Mouse (Mus musculus): ENCODE data around the gene Carmil1. TPM values are rescaled to one million over a fixed set of nuclear protein-coding genes. Genes with fewer than 3 reads are reported as not detected.

The Carmil1 gene
- total and polyA plus RNA-seq, 2 experiments from 2014 or later = 40.7 to 56.8 TPM

DNA sequence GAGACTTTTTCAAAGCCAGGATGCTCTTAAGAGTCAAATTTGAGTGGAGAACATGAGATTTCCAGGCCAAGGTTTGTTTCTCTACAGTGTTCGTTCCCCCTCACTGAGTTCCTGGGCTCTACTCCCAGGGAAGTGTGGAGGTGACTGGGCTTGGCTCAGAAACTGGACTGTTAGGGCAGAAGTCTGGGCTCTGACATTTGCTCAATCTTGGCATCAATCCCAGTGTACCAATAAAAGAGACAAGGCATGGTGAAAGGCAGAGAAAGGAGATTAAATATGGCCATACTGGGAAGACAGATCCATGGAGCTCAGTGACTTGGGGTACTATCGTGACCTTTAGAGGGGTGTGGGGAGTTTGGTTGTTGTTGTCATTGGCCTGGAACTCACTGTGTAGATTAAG, 6.8 kb upstream of the Carmil1 start:
- no peak for TF ChIP-seq CTCF (IDR thresholded peaks at IDR 0.05)
- Histone ChIP-seq H3K9me3 (ENCODE audit: low read length) (no peaks in the 10 kb centered on the region), H3K27ac (ENCODE audit: low read depth, low read length) (no peak overlapping the region), H3K4me1 (ENCODE audit: insufficient read depth, low read length) (no peaks in the 10 kb centered on the region), H3K27me3 (ENCODE audit: insufficient read depth, low read length) (no peaks in the 10 kb centered on the region), H3K4me3 (ENCODE audit: low read depth, low read length) (no peak overlapping the region), H3K4me2 (ENCODE audit: low read depth, low read length, poor library complexity, severe bottlenecking) (no peak overlapping the region), H3K9ac (replicated peaks; ENCODE audit: low read length, poor library complexity, severe bottlenecking) (no peak overlapping the region), H3K36me3 (ENCODE audit: insufficient read depth, low read length) (no peaks in the 10 kb centered on the region)
- no peak for ATAC-seq (ENCODE audit: low FRiP score)
- peak; percentile 19 for DNase-seq (ENCODE audit: low spot score)
- 85% methylated on average over 2 of the region's 2 CpGs for WGBS

DNA sequence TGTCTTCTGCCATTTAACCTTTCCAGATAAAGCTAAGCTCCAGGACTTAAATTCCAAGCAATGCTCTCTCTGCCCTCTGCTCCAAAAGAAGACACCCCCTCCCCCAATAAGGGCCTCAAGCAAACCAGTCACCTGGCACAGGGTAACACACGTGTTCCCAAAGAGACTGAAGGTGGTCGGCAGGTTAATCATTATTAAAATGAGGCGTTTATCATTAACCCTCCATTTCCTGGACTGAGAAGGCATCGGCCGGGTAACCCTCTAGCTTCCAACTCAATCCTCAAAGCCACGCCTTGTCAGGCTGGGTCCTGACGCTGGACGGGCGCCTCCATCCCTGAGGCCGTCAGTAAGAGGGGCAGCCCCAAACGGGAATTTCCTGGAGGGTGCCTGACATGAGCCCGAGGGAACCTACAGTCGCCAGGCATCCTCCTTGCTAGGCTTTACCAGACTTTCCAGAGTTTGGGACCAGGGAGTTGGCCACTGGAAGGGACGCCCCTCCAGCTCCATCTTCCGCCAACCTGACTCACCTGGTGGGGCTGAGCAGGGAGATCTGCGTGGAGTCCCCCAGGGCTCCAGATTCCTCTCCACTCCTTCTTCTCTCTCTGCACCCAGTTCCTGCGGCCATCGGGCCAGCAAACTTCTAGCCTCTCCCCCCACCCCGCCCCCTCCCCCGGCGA, 695 bp downstream of the Carmil1 start:
- Histone ChIP-seq H3K9me3 (ENCODE audit: low read length) (no peaks in the 10 kb centered on the region), H3K27me3 (ENCODE audit: insufficient read depth, low read length) (no peaks in the 10 kb centered on the region), H3K27ac (ENCODE audit: low read depth, low read length) (no peak overlapping the region), H3K4me2 (ENCODE audit: low read depth, low read length, poor library complexity, severe bottlenecking) (peak overlapping the region; percentile 94), H3K36me3 (ENCODE audit: insufficient read depth, low read length) (no peaks in the 10 kb centered on the region), H3K9ac (replicated peaks; ENCODE audit: low read length, poor library complexity, severe bottlenecking) (peak overlapping the region; percentile 92), H3K4me3 (ENCODE audit: low read depth, low read length) (peak overlapping the region; percentile 82), H3K4me1 (ENCODE audit: insufficient read depth, low read length) (peaks cover 9% of the 10 kb centered on the region; the same call in 1 of the 2 replicates)
- DNase-seq (ENCODE audit: low spot score) (no peak), ATAC-seq (ENCODE audit: low FRiP score) (no peak)
- no peak for TF ChIP-seq CTCF (IDR thresholded peaks at IDR 0.05)
- 1% methylated on average over 21 of the region's 21 CpGs for WGBS

DNA sequence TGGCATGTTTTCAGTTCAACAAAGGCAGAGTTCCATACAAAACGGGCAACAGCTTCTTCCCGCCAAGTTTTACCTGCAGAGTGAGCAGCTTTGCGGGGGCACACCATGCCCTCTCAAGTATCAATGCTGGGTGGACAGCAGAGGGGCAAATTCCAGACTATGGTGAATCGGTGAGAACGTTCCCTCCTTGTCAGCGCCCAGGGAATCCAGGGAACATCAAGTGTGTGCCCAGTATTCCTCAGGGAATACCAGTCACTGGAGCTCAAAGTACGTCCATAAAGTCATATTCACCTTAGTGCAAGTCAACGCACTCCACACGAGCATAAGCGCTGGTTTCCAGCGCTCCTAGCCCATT, 1.2 kb downstream of the Carmil1 start:
- Histone ChIP-seq H3K9me3 (ENCODE audit: low read length) (no peaks in the 10 kb centered on the region), H3K4me3 (ENCODE audit: low read depth, low read length) (peak overlapping the region; percentile 82), H3K27ac (ENCODE audit: low read depth, low read length) (no peak overlapping the region), H3K9ac (replicated peaks; ENCODE audit: low read length, poor library complexity, severe bottlenecking) (peak overlapping the region; percentile 92; the same call in 1 of the 2 replicates), H3K4me1 (ENCODE audit: insufficient read depth, low read length) (peaks cover 9% of the 10 kb centered on the region; the same call in 1 of the 2 replicates), H3K4me2 (ENCODE audit: low read depth, low read length, poor library complexity, severe bottlenecking) (peak overlapping the region; percentile 94), H3K36me3 (ENCODE audit: insufficient read depth, low read length) (no peaks in the 10 kb centered on the region), H3K27me3 (ENCODE audit: insufficient read depth, low read length) (no peaks in the 10 kb centered on the region)
- ATAC-seq (ENCODE audit: low FRiP score) = no peak
- no peak for TF ChIP-seq CTCF (IDR thresholded peaks at IDR 0.05)
- WGBS = 47% methylated on average over 11 of the region's 11 CpGs
- no peak for DNase-seq (ENCODE audit: low spot score)

DNA sequence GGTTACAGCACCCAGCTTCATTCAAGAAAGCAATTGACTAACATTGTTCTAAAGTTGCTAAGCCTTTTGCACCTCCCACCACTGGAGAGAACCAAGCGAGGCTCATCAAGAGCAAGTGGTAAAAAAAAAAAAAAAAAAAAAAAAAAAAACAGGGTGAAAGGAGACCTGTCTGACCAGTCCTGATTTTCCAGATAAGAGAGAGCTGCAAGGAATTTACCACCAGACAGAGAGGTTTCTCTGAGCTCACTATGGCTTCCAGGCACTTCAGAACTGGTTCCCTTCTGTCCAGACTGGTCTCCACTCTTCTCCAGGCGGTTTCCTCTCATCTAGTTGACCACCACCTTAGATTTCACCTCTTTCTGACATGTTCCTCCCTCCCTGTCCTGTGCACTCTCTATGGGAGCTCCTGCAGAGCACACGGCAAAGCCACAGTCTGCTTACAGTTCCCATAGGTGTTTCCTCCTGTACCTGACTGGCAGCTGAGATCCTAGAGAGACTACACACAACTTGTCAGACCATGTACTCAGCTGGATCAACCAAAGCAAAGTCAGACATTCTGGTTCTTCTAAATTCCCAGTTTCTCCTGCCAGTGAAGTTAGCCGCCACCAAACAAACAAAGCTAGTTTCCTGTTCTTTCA, 7.7 kb downstream of the Carmil1 start:
- no peak overlapping the region for H3K4me3 ChIP-seq (ENCODE audit: low read depth, low read length)
- H3K27me3 ChIP-seq (ENCODE audit: insufficient read depth, low read length) = no peaks in the 10 kb centered on the region
- H3K9ac ChIP-seq (replicated peaks; ENCODE audit: low read length, poor library complexity, severe bottlenecking) = no peak overlapping the region
- ATAC-seq (ENCODE audit: low FRiP score) (no peak), DNase-seq (ENCODE audit: low spot score) (no peak)
- H3K27ac ChIP-seq (ENCODE audit: low read depth, low read length) = no peak overlapping the region
- no peaks in the 10 kb centered on the region for H3K36me3 ChIP-seq (ENCODE audit: insufficient read depth, low read length)
- no peak for TF ChIP-seq CTCF (IDR thresholded peaks at IDR 0.05)
- H3K4me1 ChIP-seq (ENCODE audit: insufficient read depth, low read length) = no peaks in the 10 kb centered on the region; the same call in 1 of the 2 replicates
- WGBS = 80% methylated on average over 4 of the region's 4 CpGs
- no peak overlapping the region for H3K4me2 ChIP-seq (ENCODE audit: low read depth, low read length, poor library complexity, severe bottlenecking)
- no peaks in the 10 kb centered on the region for H3K9me3 ChIP-seq (ENCODE audit: low read length)

DNA sequence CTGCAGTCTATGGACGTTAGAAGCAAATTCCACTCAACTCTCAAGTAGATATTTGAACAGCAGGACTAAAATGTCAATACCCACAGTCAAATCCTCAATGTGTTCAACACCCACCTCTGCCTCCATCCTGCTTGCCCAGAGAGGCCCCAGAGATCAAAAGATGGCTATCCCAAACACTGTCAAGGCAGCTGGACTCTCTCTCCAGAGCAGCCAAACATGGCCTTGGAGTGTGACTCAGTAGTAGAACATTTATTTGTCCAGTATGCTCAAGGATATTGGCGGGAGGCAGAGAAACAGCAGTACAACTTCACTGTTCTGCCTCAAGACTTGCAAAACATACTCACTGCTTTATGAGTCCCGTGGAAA, 11.5 kb downstream of the Carmil1 start:
- H3K9me3 ChIP-seq (ENCODE audit: low read length) = no peaks in the 10 kb centered on the region
- no peak for TF ChIP-seq CTCF (IDR thresholded peaks at IDR 0.05)
- H3K4me1 ChIP-seq (ENCODE audit: insufficient read depth, low read length) = no peaks in the 10 kb centered on the region; the same call in 1 of the 2 replicates
- H3K27me3 ChIP-seq (ENCODE audit: insufficient read depth, low read length) = no peaks in the 10 kb centered on the region
- H3K4me2 ChIP-seq (ENCODE audit: low read depth, low read length, poor library complexity, severe bottlenecking) = no peak overlapping the region
- H3K27ac ChIP-seq (ENCODE audit: low read depth, low read length) = no peak overlapping the region; the same call in 1 of the 2 replicates
- H3K36me3 ChIP-seq (ENCODE audit: insufficient read depth, low read length) = no peaks in the 10 kb centered on the region
- no peak overlapping the region for H3K9ac ChIP-seq (replicated peaks; ENCODE audit: low read length, poor library complexity, severe bottlenecking)
- 76% methylated on average over 3 of the region's 3 CpGs for WGBS
- no peak overlapping the region for H3K4me3 ChIP-seq (ENCODE audit: low read depth, low read length)
- ATAC-seq (ENCODE audit: low FRiP score) = no peak
- DNase-seq (ENCODE audit: low spot score) = no peak

Measured in midbrain, postnatal 0 days (tissue).